Mouse (Mus musculus) intestine, embryonic 15.5 days (tissue): ENCODE measurements around the gene Chaf1a. TPM values are rescaled to one million over a fixed set of nuclear protein-coding genes. Genes with fewer than 3 reads are reported as not detected.

ENCODE experiments used
- ATAC-seq: fragments of 200-750 bp; cut with Nextera tagmentation; 2 replicates; pipeline ENCODE4 v1.8.0; 2017; ENCODE audit warnings: moderate TSS enrichment, moderate library complexity
- H3K27ac ChIP-seq: fragments of 300-500 bp; sonication (generic); 2 replicates; pipeline ENCODE4 v1.5.1; 2015; ENCODE audit warnings: mild to moderate bottlenecking, inconsistent platforms
- H3K27me3 ChIP-seq: fragments of 300-500 bp; sonication (generic); replicated peaks from 2 replicates; pipeline ENCODE4 v1.6.1; 2015; ENCODE audit warnings: inconsistent platforms
- H3K36me3 ChIP-seq: fragments of 300-500 bp; sonication (generic); 2 replicates; pipeline ENCODE4 v1.6.1; 2015; ENCODE audit warnings: inconsistent platforms
- H3K4me1 ChIP-seq: fragments of 300-500 bp; sonication (generic); replicated peaks from 2 replicates; pipeline ENCODE4 v1.6.1; 2015; ENCODE audit warnings: inconsistent platforms
- H3K4me2 ChIP-seq: fragments of 300-500 bp; sonication (generic); replicated peaks from 2 replicates; pipeline ENCODE4 v1.6.1; 2015; ENCODE audit warnings: mild to moderate bottlenecking, inconsistent platforms
- H3K4me3 ChIP-seq: fragments of 300-500 bp; sonication (generic); replicated peaks from 2 replicates; pipeline ENCODE4 v1.5.1; 2015; ENCODE audit warnings: inconsistent platforms
- H3K9ac ChIP-seq: fragments of 300-500 bp; sonication (generic); 2 replicates; pipeline ENCODE4 v1.6.1; 2015; ENCODE audit warnings: inconsistent platforms
- H3K9me3 ChIP-seq: fragments of 300-500 bp; sonication (generic); 2 replicates; pipeline ENCODE4 v1.6.1; 2016; ENCODE audit warnings: inconsistent platforms
- WGBS: fragments of 180-500 bp; shearing (Covaris S2); methylation state at CpG from one replicate; pipeline ENCODE4 v1.1.7; 2015; 5-methylcytosine and 5-hydroxymethylcytosine counted together
- polyA plus RNA-seq: library from polyadenylated mRNA; unstranded; fragments of >200 nt; fragmentation: Nextera tagmentation; extraction: Ambion mirVana; gene quantifications from 2 replicates; pipeline ENCODE4 v1.2.1, GENCODE M21; 2015

The Chaf1a gene
- polyA plus RNA-seq, 1 experiment from 2014 or later, result 22.4 TPM

DNA sequence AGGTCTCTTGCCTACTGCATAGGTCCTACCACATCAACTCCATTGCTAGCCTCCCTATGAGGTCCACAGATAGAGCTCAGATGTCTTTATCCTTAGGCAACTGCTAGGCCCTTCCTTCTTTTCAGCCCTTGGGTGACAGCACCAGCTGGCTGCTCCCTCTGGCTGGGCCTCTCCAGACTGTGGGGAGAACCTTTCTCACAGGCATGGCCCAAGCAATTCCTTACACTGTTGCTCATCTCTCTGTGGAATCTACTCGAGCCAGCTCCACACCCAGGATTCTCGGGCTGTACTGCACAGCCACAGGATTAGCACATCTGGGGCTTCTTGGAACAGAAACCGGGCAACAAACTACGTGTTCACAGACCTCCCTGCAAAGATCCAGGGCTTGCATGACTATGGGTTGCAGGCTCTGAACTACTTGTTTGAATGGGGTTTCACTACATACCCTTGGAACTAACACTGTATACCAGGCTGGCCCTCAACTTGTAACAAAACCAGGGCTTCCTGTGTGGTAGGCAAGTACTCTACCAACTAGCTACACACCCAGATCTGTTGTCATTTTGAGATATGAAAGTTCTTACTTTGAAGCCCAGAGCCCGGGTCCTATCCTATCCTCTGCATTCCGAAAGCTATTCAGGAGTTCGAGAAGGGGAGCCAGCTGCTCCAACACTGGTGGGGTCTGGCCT, 6.1 kb upstream of the Chaf1a start:
- WGBS, result 86% methylated on average over 7 of the region's 7 CpGs
- H3K4me1 ChIP-seq, result peaks cover 36% of the 10 kb centered on the region
- no peak overlapping the region for H3K27ac ChIP-seq
- H3K4me2 ChIP-seq, result peak overlapping the region; percentile 58
- peaks cover 12% of the 10 kb centered on the region; the same call in 1 of the 2 replicates for H3K36me3 ChIP-seq
- H3K9me3 ChIP-seq, result no peaks in the 10 kb centered on the region
- H3K27me3 ChIP-seq, result no peaks in the 10 kb centered on the region
- H3K4me3 ChIP-seq, result 0 out of 2 replicates have a peak overlapping the region, but pooled peaks have one; percentile 71
- no peak for ATAC-seq
- H3K9ac ChIP-seq, result peak overlapping the region; percentile 27; the same call in 1 of the 2 replicates

DNA sequence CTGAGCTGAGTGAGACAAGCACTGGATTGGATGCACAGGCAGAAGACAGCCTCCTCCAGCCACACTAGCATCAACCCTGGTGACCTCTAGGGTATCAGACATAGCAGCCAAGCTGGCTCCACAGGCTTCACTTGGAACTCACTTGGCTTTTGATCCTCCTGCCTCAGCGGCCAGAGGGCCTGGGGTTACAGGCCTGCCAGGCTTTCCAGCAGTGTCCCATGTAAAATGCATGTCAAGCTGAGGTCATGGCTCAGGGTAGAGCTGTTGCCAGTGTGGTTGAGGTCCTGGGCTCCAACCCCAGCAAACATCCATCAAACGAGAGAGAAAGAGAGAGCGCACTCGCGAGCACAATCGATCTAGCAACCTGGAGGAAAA, 5.5 kb upstream of the Chaf1a start:
- Histone ChIP-seq H3K27ac (no peak overlapping the region), H3K4me1 (peaks cover 36% of the 10 kb centered on the region)
- 85% methylated on average over 6 of the region's 6 CpGs for WGBS

DNA sequence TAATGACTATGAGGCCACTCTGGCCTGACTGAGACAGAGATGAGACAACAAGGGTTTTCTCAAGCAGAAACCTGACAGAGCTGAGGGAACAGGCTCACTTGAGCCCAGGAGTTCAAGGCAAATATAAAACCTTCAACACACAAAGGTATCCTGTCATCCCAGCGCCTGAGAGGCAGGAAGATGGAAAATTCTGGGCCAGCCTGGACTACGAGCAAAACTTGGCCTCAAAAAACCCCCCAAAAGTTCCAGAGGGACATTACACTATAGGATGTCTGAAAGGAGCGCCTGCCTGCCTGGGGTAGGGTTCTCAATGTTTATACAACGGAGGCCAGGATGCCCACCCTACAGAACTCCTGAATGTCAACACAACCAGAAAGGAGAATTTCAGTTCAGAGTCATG, 5.0 kb upstream of the Chaf1a start:
- no peak overlapping the region for H3K27ac ChIP-seq
- peak overlapping the region; percentile 27; the same call in 1 of the 2 replicates for H3K9ac ChIP-seq
- peak overlapping the region; percentile 58 for H3K4me2 ChIP-seq
- WGBS, result 54% methylated on average over 4 of the region's 4 CpGs
- ATAC-seq, result no peak
- H3K4me1 ChIP-seq, result peaks cover 36% of the 10 kb centered on the region
- H3K9me3 ChIP-seq, result no peaks in the 10 kb centered on the region
- peaks cover 7% of the 10 kb centered on the region; the same call in 1 of the 2 replicates for H3K36me3 ChIP-seq
- peak overlapping the region; percentile 71 for H3K4me3 ChIP-seq
- no peaks in the 10 kb centered on the region for H3K27me3 ChIP-seq

More for the DNA sequence above, 5.5 kb upstream of the Chaf1a start:
- Histone ChIP-seq H3K9me3 (no peaks in the 10 kb centered on the region), H3K4me2 (peak overlapping the region; percentile 58), H3K9ac (peak overlapping the region; percentile 27; the same call in 1 of the 2 replicates), H3K36me3 (peaks cover 9% of the 10 kb centered on the region; the same call in 1 of the 2 replicates), H3K27me3 (no peaks in the 10 kb centered on the region), H3K4me3 (peak overlapping the region; percentile 71; the same call in 1 of the 2 replicates)
- ATAC-seq, result no peak

DNA sequence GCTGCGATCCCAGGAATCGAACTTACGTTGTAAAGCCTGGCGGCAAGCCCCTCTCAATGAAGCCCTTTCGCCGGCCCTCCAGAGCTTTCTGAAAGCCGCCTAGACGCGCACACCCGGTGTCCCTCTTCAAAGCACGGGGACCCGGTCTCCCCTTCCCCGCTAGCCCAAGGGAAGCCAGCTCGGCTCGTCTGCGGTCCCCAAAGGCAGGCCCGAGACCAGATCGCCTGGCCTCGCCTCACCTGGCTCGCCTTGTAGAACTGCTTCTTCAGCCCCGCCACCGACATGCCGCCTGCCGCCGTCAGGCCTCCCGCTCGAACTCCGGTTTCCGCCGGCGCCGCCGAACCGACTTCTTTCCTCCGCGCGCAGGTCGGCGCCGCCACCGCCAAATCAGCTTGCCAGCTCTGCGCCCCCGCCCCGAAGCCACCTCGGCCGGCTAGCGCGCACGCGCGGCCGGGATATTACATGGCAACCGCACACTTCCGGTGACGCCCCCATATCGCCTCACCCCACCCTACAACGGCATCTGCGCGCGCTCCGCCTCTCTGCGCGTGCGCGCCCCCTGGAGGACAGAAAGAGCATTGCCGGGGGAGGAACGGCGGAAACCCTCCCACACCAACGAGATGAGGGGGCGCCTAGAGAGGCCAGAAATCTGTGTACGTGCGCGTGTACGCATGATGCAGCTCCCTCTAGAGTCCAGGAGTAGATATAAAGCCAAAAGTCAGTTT, 3.9 kb upstream of the Chaf1a start, which contains the start of gene Sh3gl1:
Gene Sh3gl1, minus strand, starts transcription at position 460 of the 725 bp plus-strand sequence.
- H3K27me3 ChIP-seq, result no peaks in the 10 kb centered on the region
- WGBS, result under 1% methylated on average over 74 of the region's 74 CpGs
- no peaks in the 10 kb centered on the region for H3K9me3 ChIP-seq
- H3K4me3 ChIP-seq, result peak within 1 kb of the TSS; percentile 71
- peak; percentile 89 for ATAC-seq
- H3K4me1 ChIP-seq, result peaks cover 36% of the 10 kb centered on the region
- peaks cover 7% of the 10 kb centered on the region; the same call in 1 of the 2 replicates for H3K36me3 ChIP-seq
- H3K27ac ChIP-seq, result peak within 1 kb of the TSS; percentile 84
- H3K4me2 ChIP-seq, result peak within 1 kb of the TSS; percentile 58
- H3K9ac ChIP-seq, result peak within 1 kb of the TSS; percentile 85

DNA sequence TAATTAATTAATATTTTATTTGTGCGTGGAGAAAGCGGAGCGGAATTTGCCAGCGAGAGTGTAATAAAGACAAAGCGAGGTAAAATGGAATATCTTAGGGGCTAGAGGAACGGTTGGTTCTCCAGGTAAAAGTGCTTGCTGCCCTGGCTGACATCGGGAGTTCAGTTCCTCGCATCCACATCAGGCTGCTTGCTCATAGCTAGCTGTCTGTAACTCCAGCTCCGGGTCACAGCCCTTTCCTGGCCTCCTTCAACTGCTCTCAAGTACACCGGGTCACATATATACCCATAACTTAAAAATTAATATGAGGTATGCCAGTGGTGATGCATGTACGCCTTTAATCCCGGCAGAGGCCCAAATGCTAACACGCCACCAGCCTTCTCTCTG, 3.3 kb upstream of the Chaf1a start:
- ATAC-seq, result peak; percentile 9
- 34% methylated on average over 13 of the region's 13 CpGs for WGBS
- Histone ChIP-seq H3K27ac (no peak overlapping the region), H3K4me1 (peaks cover 37% of the 10 kb centered on the region), H3K9me3 (no peaks in the 10 kb centered on the region), H3K4me3 (peak overlapping the region; percentile 71), H3K9ac (0 out of 2 replicates have a peak overlapping the region, but pooled peaks have one; percentile 21), H3K4me2 (peak overlapping the region; percentile 53), H3K36me3 (peaks cover 7% of the 10 kb centered on the region; the same call in 1 of the 2 replicates), H3K27me3 (no peaks in the 10 kb centered on the region)

DNA sequence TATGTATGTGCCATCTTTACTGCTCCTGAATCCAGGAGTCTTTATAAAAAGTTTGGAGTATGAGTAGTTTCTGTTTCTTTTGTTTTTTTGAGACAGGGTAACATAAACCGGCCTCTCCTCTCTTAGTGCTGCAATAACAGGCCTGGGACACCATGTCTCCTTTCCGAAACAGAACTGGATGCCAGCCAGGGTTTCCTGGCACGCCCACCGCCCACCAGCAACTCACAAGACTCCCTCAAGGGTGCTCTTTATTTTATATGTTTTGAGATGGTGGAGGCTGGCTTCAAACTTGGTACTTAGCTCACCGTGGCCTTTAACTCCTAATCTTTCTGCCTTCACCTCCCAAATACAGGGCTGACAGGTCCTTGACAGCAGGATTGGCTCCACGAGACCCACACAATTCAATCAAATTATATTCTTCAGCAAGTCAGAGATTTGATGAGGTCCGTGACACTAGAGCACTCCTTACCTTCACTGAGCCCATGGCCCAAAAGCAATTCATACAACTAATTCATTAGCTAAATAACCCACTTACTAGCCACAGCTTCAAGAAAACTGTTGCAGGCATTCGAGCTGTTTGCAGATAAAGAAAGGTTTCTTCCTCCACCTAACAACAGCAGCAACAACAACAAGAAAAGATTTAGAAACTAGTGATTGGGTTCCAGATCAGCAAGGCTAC, 1.5 kb upstream of the Chaf1a start:
- Histone ChIP-seq H3K4me1 (peaks cover 24% of the 10 kb centered on the region), H3K4me3 (no peak overlapping the region), H3K4me2 (no peak overlapping the region), H3K36me3 (peaks cover 7% of the 10 kb centered on the region; the same call in 1 of the 2 replicates), H3K27me3 (no peaks in the 10 kb centered on the region), H3K27ac (no peak overlapping the region), H3K9ac (no peak overlapping the region), H3K9me3 (no peaks in the 10 kb centered on the region)
- ATAC-seq, result no peak
- WGBS, result 87% methylated on average over 8 of the region's 8 CpGs

DNA sequence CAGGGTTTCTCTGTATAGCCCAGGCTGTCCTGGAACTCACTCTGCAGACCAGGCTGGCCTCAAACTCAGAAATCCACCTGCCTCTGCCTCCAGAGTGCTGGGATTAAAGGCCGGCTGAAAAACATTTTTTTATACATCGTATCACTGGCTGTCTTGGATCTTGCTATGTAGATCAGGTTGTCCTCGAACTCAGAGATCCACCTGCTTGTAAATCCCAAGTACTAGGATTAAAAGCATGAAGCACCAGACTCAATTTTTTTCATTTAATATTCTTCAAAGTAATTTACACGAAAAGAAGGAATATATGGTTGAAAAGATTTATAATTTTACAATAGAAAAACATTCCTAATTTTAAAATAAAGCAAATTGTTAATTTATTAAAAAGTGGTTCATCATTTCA, 894 bp upstream of the Chaf1a start:
- H3K4me3 ChIP-seq, result no peak overlapping the region; the same call in 1 of the 2 replicates
- no peaks in the 10 kb centered on the region for H3K9me3 ChIP-seq
- H3K9ac ChIP-seq, result no peak overlapping the region
- H3K27ac ChIP-seq, result no peak overlapping the region
- H3K36me3 ChIP-seq, result 0 out of 2 replicates have a peak, but pooled peaks cover 4% of the 10 kb centered on the region
- ATAC-seq, result no peak
- H3K27me3 ChIP-seq, result no peaks in the 10 kb centered on the region
- peaks cover 18% of the 10 kb centered on the region for H3K4me1 ChIP-seq
- WGBS, result 76% methylated on average over 4 of the region's 4 CpGs
- H3K4me2 ChIP-seq, result peak overlapping the region; percentile 84

DNA sequence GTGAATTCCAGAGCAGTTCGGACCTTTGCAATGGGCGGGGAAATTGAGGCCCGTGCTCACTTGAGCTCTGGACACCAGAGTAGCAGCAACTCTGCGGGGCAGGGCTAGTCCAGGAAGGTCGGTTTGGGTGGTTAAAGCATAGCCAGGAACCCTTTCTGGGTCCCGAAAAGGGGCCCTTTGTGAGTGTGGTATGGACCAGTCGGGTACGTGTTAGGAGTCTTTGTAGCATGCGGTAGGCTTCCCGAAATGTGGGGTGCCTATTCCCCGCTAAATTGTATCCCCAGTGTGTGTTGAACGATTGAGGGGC, 571 bp downstream of the Chaf1a start:
- no peaks in the 10 kb centered on the region for H3K9me3 ChIP-seq
- H3K4me1 ChIP-seq, result 0 out of 2 replicates have a peak, but pooled peaks cover 9% of the 10 kb centered on the region
- H3K36me3 ChIP-seq, result peaks cover 4% of the 10 kb centered on the region; the same call in 1 of the 2 replicates
- under 1% methylated on average over 12 of the region's 12 CpGs for WGBS
- H3K9ac ChIP-seq, result peak overlapping the region; percentile 92
- peak overlapping the region; percentile 84 for H3K4me2 ChIP-seq
- H3K27me3 ChIP-seq, result no peaks in the 10 kb centered on the region
- no peak for ATAC-seq
- H3K4me3 ChIP-seq, result peak overlapping the region; percentile 88
- H3K27ac ChIP-seq, result peak overlapping the region; percentile 90

DNA sequence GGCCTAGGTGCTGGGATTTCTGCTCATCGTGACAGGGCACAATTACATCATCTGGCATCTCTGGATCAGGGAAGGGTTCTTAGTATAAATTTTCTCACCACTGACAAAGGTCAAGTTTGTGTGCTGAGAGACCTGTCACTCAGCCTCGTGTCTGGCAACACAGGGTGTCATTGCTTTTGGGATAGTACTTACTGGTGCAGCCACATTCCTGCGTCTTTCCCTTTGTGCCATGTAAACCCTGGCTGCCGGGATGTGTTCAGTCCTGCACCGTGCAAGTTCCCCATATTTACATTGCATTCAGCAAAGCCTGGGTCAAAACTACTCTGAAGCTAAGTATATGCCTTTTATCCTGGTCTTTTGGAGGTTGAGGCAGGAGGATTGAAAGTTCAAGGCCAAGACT, 11.1 kb downstream of the Chaf1a start:
- H3K27ac ChIP-seq, result no peak overlapping the region
- 80% methylated on average over 5 of the region's 5 CpGs for WGBS
- H3K36me3 ChIP-seq, result peaks cover 44% of the 10 kb centered on the region

DNA sequence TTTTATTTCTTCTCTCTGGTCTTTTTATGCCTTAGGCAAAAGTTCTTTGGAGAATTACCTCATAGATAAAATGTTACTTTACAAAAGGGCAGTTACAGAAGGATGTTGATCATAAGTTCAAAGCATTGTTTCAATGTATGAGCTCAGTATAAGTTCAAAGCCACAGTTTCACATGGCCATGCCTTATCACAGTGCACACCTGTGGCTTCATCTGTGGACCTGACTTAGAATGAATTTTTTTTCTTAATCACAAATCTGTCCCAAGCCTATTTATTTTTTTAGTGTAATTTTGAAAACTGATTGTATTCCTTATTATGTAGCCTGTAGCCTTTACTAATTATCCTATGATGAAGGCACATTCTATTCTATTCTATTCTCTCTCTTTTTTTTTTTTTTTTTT, 14.7 kb downstream of the Chaf1a start:
- Histone ChIP-seq H3K4me3 (no peak overlapping the region), H3K9ac (no peak overlapping the region), H3K4me1 (no peaks in the 10 kb centered on the region), H3K27ac (no peak overlapping the region), H3K4me2 (no peak overlapping the region), H3K9me3 (no peaks in the 10 kb centered on the region), H3K27me3 (no peaks in the 10 kb centered on the region), H3K36me3 (peaks cover 48% of the 10 kb centered on the region)
- no peak for ATAC-seq

More for the DNA sequence above, 11.1 kb downstream of the Chaf1a start:
- Histone ChIP-seq H3K4me1 (no peaks in the 10 kb centered on the region), H3K27me3 (no peaks in the 10 kb centered on the region), H3K4me2 (no peak overlapping the region), H3K4me3 (no peak overlapping the region), H3K9me3 (no peaks in the 10 kb centered on the region), H3K9ac (no peak overlapping the region)
- ATAC-seq, result no peak

DNA sequence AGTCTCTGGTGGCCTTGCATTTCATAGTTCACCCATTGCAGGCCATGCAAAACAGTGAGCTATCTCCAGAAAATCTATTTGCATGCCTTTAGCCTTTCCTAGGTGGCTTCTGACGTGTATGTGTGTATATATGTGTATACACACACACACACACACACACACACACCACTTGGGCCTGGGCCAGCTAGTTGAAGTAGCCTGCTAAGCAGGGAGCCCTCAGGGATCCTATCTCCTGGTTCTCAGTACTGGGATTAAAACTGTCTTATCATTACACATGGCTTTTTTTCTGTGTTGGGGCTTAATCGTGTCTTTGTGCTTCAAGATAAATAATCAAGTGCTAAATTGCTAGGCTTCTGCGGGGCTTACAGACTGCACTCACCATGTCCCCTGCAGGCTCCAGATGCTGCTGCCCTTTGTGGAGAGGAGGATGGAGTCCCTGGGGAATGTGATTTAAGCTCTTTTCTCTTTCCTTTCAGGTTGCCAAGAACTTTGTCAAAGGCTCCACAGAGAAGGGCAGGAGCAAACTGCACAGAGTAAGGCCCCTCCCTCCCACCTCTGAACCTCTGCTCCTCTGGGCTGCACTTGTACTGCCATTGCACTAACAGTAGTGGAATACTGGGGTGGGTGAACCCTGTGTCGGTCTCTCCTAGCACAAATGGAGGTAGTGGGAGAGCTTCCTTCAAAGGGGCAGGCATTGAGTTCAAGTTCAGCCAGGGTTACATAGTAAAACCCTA, 15.9 kb downstream of the Chaf1a start:
- ATAC-seq, result no peak
- Histone ChIP-seq H3K36me3 (peaks cover 55% of the 10 kb centered on the region), H3K27ac (no peak overlapping the region), H3K4me3 (no peak overlapping the region), H3K4me1 (no peaks in the 10 kb centered on the region), H3K9me3 (no peaks in the 10 kb centered on the region), H3K9ac (no peak overlapping the region), H3K27me3 (no peaks in the 10 kb centered on the region), H3K4me2 (no peak overlapping the region)
- 74% methylated on average over 4 of the region's 4 CpGs for WGBS
